Mouse (Mus musculus) monocyte, adult 59 days (primary cell): ENCODE measurements around the gene Wdr27. TPM values are rescaled to one million over a fixed set of nuclear protein-coding genes. Genes with fewer than 3 reads are reported as not detected.

Experiments
- total RNA-seq, 2 experiments: library from RNA; stranded (reverse); gene quantifications; one replicate each; pipeline ENCODE4 v1.2.4; 2023

The Wdr27 gene
- not detected for total RNA-seq

DNA sequence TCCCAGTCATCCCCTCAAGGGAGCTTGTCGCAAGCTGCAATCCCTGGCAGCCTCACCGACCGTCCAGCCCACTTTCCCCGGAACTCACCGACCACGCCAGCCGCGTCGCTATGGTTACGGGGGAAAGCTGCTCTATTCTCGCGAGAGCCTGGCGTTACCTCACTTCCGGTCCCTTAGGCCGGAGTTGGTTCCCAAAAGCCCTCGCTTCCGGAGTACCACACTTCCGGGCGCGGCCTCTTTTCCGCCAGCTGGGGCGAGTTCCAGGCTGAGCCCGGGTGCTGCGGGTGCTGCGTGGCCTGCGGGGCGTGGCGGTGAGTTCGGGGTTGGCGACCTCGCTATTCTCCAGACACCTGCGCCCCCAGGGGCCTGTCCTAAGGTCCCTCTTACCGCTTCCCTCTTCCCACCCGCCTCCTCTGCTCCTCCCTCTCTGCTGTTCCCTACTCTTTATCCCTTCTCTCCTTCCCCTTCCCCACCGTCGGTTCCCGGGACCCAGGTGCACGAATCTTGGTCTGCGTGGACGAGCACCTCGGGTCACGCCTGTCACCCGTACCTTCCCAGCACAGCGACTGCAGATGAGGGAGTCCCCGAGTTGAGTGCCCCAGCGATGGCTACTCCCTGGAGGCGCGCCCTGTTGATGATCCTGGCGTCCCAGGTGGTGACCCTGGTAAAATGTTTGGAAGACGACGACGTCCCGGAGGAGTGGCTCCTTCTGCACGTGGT, at the start of gene Wdr27, which contains the start of gene 1600012H06Rik:
TSS of gene Wdr27 (minus strand) at position 150 of the 720 bp plus-strand sequence.
TSS of gene 1600012H06Rik (plus strand) at position 176 of the 720 bp plus-strand sequence.

GRCm38 (mm10) chr17:14978362-14979038, 35.5 kb upstream of the Wdr27 start, which contains the start of the genes 9030025P20Rik and Gm3417:
9030025P20Rik (plus strand) TSS chr17:14978468.
Gm3417 (minus strand) TSS chr17:14978790.

GRCm38 (mm10) chr17:14960951-14961556, 18.1 kb upstream of the Wdr27 start, which contains the start of gene Phf10:
Phf10 (minus strand) TSS chr17:14961273.

Other genes starting within 250 kb of the Wdr27 start
- not detected for gene Thbs2, start 248.9 kb downstream of the Wdr27 start, total RNA-seq
- 10 to 100 TPM; 23.4 to 23.7 TPM for gene 1600012H06Rik, start within 50 bp of the Wdr27 start, total RNA-seq
- gene Phf10, start 18.1 kb upstream of the Wdr27 start, total RNA-seq, result 10 to 100 TPM; 50.6 to 56.1 TPM
- gene 9030025P20Rik, start 35.3 kb upstream of the Wdr27 start, total RNA-seq, result 10 to 100 TPM; 22.5 to 25.9 TPM
- not detected for gene Gm3417, start 35.6 kb upstream of the Wdr27 start, total RNA-seq
- gene Gm3435, start 67.0 kb upstream of the Wdr27 start, total RNA-seq, result 1 to 10 TPM; 6.8 to 9.2 TPM
- 100 to 1,000 TPM; 112 to 121 TPM for gene Ermard, start 98.0 kb upstream of the Wdr27 start, total RNA-seq
- not detected for gene Tcte3, start 98.3 kb upstream of the Wdr27 start, total RNA-seq
- gene Gm3448, start 98.4 kb upstream of the Wdr27 start, total RNA-seq, result 1 to 10 TPM; 7.2 to 8.0 TPM